Mouse (Mus musculus): ENCODE data around the gene Mcm5. TPM values are rescaled to one million over a fixed set of nuclear protein-coding genes. Genes with fewer than 3 reads are reported as not detected.

Mcm5 gene
- 8.7 and 22.0 TPM in 2 replicates for polyA plus RNA-seq (2012; rRNA removed)

DNA sequence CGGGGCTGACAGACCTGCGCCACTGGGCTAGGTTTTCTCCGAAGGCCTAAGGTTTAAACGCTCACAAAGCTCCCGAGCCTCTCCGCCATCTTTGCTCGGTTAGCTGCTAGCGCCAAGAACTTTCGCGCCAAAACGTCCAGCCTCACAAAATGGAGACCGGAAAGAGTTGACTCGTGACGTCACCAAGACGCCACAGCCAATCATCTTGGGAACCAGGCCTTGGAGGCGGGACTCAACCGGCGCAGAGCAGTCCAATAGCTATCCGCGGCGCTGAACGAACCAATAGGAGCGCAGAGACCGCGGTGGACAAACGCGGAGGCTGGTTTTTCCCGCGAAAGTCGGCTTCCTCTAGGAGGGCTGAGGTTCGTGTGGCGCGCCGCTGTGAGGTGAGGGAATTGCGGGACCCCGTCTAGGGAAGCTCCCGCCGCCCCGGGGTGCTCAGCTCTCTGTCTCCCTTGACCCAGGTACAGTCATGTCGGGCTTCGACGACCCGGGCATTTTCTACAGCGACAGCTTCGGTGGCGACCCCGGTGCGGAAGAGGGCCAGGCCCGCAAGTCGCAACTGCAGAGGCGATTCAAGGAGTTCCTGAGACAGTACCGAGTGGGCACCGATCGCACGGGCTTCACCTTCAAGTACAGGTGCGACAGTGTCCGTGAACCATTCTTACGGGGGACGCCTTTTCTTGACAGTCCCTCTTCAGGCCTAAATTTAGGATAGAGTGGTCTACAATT, at the start of gene Mcm5:
TSS of gene Mcm5 (plus strand) at position 334 of the 732 bp plus-strand sequence.
- 0 out of 2 replicates have a peak, but pooled peaks have one; percentile 10 for TF ChIP-seq CTCF (IDR thresholded peaks at IDR 0.05; ENCODE audit: extremely low read depth, insufficient read length, insufficient replicate concordance, low read depth, low read length)
- TF ChIP-seq POLR2A (IDR thresholded peaks at IDR 0.05; ENCODE audit: low read depth, low read length): peak; percentile 43; the same call in 1 of the 2 replicates
- Histone ChIP-seq H3K36me3 (ENCODE audit: control insufficient read depth, insufficient read depth, low read length) (peaks cover 8% of the 10 kb centered on the region; the same call in 1 of the 2 replicates), H3K27me3 (ENCODE audit: control insufficient read depth, insufficient read depth, low read length) (no peaks in the 10 kb centered on the region), H3K27ac (ENCODE audit: insufficient read depth, low read depth, low read length) (peak within 1 kb of the TSS; percentile 62), H3K4me1 (ENCODE audit: control insufficient read depth, insufficient read depth, insufficient read length, low read length) (peaks cover 5% of the 10 kb centered on the region), H3K4me3 (ENCODE audit: low read depth, low read length) (peak within 1 kb of the TSS; percentile 82)
- WGBS: under 1% methylated on average over 59 of the region's 59 CpGs

DNA sequence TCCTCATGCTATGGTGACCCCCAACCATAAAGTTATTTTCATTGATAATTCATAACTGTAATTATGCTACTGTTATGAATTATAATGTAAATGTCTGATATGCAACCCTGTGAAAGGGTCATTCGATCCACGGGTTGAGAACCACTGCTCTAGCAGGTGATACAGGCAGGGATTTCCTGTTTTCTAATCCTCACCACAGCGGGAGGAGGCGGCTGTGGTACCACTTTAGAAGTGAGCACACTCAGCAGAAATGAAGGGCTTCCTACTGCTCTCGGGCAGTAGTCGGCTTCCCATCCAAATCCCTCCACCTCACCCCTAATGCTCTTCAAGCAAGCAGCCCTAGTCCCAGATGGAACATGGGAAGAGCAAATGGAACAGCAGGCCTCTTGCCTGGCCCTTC, 49.3 kb upstream of the Mcm5 start:
- H3K4me3 ChIP-seq (ENCODE audit: low read depth, low read length): no peak overlapping the region
- no peak overlapping the region for H3K27ac ChIP-seq (ENCODE audit: insufficient read depth, low read depth, low read length)
- TF ChIP-seq CTCF (IDR thresholded peaks at IDR 0.05; ENCODE audit: extremely low read depth, insufficient read length, insufficient replicate concordance, low read depth, low read length): no peak
- H3K27me3 ChIP-seq (ENCODE audit: control insufficient read depth, insufficient read depth, low read length): no peaks in the 10 kb centered on the region
- peaks cover 13% of the 10 kb centered on the region for H3K36me3 ChIP-seq (ENCODE audit: control insufficient read depth, insufficient read depth, low read length)
- H3K4me1 ChIP-seq (ENCODE audit: control insufficient read depth, insufficient read depth, insufficient read length, low read length): no peaks in the 10 kb centered on the region
- 83% methylated on average over 6 of the region's 6 CpGs for WGBS

DNA sequence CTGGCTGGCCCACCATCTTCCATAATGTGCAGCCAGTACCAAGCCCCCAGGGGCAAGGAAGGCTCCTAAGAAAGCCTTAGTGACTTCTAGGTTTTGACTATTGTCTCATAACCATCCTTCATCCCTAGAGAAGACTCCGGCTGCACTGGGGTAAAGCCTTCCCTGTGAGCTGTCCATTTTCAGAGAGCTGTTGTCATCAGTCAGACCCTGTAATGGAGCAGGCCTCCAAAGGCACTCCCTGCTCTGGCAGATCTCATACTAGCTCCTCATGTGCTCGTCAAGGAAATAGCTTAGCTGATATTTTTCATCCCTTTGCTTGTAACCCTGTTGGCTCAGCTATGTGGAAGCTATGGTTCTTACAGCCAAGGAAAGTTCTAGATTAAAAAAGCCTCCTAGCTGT, 48.6 kb upstream of the Mcm5 start:
- Histone ChIP-seq H3K4me3 (ENCODE audit: low read depth, low read length) (no peak overlapping the region), H3K27ac (ENCODE audit: insufficient read depth, low read depth, low read length) (no peak overlapping the region), H3K36me3 (ENCODE audit: control insufficient read depth, insufficient read depth, low read length) (peaks cover 15% of the 10 kb centered on the region), H3K27me3 (ENCODE audit: control insufficient read depth, insufficient read depth, low read length) (no peaks in the 10 kb centered on the region), H3K4me1 (ENCODE audit: control insufficient read depth, insufficient read depth, insufficient read length, low read length) (no peaks in the 10 kb centered on the region)
- TF ChIP-seq POLR2A (IDR thresholded peaks at IDR 0.05; ENCODE audit: low read depth, low read length): no peak
- 79% methylated on average over 2 of the region's 2 CpGs for WGBS

DNA sequence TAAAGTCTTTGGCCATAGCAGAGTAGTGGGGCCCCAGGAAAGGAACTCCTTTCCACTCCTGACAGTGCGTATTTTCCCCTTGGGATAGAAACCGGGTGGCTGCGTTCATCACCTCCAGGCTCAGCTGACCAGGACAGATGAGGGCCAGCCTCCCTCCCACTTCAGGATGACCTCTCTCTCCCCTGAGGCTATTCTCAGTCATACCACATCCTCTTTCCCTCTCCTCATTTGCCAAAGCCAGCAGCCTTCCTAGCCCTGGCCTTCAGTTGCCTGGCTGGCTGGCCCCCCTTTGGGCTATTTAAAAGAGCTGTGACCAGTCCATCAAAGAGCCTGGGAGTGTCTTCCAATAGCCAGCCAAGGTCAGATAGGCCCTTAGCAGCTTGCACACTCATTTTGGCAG, 46.1 kb upstream of the Mcm5 start:
- Histone ChIP-seq H3K36me3 (ENCODE audit: control insufficient read depth, insufficient read depth, low read length) (peaks cover 13% of the 10 kb centered on the region), H3K4me1 (ENCODE audit: control insufficient read depth, insufficient read depth, insufficient read length, low read length) (no peaks in the 10 kb centered on the region), H3K27ac (ENCODE audit: insufficient read depth, low read depth, low read length) (no peak overlapping the region), H3K27me3 (ENCODE audit: control insufficient read depth, insufficient read depth, low read length) (no peaks in the 10 kb centered on the region), H3K4me3 (ENCODE audit: low read depth, low read length) (no peak overlapping the region)
- WGBS: 83% methylated on average over 3 of the region's 3 CpGs
- no peak for TF ChIP-seq POLR2A (IDR thresholded peaks at IDR 0.05; ENCODE audit: low read depth, low read length)
- no peak for TF ChIP-seq CTCF (IDR thresholded peaks at IDR 0.05; ENCODE audit: extremely low read depth, insufficient read length, insufficient replicate concordance, low read depth, low read length)

DNA sequence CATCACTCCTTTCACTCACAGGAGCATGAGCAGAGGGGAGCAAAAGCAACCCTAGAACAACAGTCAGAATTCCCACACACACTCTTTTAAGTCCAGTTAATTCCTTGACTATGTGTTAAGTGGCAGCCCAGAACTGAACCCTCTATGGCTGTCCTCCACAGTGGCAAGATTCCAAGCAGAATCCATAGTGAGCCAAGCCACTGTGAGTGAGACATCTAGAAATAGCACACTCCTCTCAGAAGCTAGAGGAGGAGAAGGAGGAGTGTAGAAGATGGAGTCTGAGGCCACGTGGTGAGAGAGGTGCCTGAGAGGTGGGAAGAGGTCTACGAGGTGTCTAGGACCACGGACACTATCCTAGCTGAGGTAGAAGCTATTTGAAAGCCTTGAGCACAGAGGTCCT, 44.6 kb upstream of the Mcm5 start:
- 89% methylated on average over 3 of the region's 3 CpGs for WGBS
- H3K4me1 ChIP-seq (ENCODE audit: control insufficient read depth, insufficient read depth, insufficient read length, low read length): no peaks in the 10 kb centered on the region
- no peaks in the 10 kb centered on the region for H3K27me3 ChIP-seq (ENCODE audit: control insufficient read depth, insufficient read depth, low read length)
- no peak overlapping the region for H3K4me3 ChIP-seq (ENCODE audit: low read depth, low read length)
- TF ChIP-seq CTCF (IDR thresholded peaks at IDR 0.05; ENCODE audit: extremely low read depth, insufficient read length, insufficient replicate concordance, low read depth, low read length) (no peak), POLR2A (IDR thresholded peaks at IDR 0.05; ENCODE audit: low read depth, low read length) (no peak)
- peaks cover 13% of the 10 kb centered on the region for H3K36me3 ChIP-seq (ENCODE audit: control insufficient read depth, insufficient read depth, low read length)
- no peak overlapping the region for H3K27ac ChIP-seq (ENCODE audit: insufficient read depth, low read depth, low read length)

DNA sequence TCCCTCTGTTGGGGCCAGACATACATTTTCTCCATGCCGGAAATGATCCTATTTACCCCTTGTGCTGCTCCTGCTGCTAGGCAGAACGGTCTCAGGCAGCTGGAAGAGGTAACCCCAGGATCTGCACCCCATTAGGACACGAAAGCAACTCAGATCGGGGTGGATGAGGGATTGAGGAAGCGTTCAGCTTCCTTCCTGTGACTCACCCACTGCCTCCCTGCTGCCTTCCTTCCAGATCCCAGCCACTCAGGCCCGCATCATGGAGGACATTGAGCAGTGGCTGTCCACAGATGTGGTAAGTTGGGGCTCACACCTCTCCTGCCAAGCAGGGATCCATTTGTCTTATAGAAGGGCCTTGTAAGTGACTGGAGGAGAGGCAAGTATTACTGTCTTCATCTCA, 42.1 kb upstream of the Mcm5 start:
- no peak overlapping the region for H3K4me3 ChIP-seq (ENCODE audit: low read depth, low read length)
- no peak overlapping the region for H3K27ac ChIP-seq (ENCODE audit: insufficient read depth, low read depth, low read length)
- WGBS: 73% methylated on average over 6 of the region's 6 CpGs
- no peaks in the 10 kb centered on the region for H3K27me3 ChIP-seq (ENCODE audit: control insufficient read depth, insufficient read depth, low read length)
- TF ChIP-seq CTCF (IDR thresholded peaks at IDR 0.05; ENCODE audit: extremely low read depth, insufficient read length, insufficient replicate concordance, low read depth, low read length): no peak
- no peak for TF ChIP-seq POLR2A (IDR thresholded peaks at IDR 0.05; ENCODE audit: low read depth, low read length)
- H3K36me3 ChIP-seq (ENCODE audit: control insufficient read depth, insufficient read depth, low read length): peaks cover 13% of the 10 kb centered on the region
- H3K4me1 ChIP-seq (ENCODE audit: control insufficient read depth, insufficient read depth, insufficient read length, low read length): no peaks in the 10 kb centered on the region; the same call in 1 of the 2 replicates

DNA sequence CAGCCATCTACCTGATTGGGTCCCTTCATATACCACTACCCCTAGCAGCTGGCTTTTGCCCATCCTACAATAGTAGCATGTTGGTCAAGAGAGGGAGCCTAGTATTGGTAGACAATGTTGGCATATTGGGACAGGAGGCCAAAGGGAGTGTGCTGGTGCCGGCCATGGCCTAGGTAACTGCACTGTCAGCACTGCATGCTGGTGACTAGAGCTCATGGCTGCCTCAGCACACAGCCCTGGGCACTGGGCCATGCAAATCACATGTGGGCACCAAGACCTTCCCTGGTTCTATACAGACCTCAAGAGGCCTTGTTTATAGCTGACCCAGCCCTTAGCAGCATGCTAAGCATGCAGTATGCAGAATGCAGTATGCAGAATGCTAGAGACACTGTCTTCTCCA, 39.1 kb upstream of the Mcm5 start:
- no peak overlapping the region for H3K4me3 ChIP-seq (ENCODE audit: low read depth, low read length)
- H3K4me1 ChIP-seq (ENCODE audit: control insufficient read depth, insufficient read depth, insufficient read length, low read length): no peaks in the 10 kb centered on the region; the same call in 1 of the 2 replicates
- TF ChIP-seq CTCF (IDR thresholded peaks at IDR 0.05; ENCODE audit: extremely low read depth, insufficient read length, insufficient replicate concordance, low read depth, low read length) (no peak), POLR2A (IDR thresholded peaks at IDR 0.05; ENCODE audit: low read depth, low read length) (no peak)
- H3K36me3 ChIP-seq (ENCODE audit: control insufficient read depth, insufficient read depth, low read length): peaks cover 7% of the 10 kb centered on the region; the same call in 1 of the 2 replicates
- H3K27ac ChIP-seq (ENCODE audit: insufficient read depth, low read depth, low read length): no peak overlapping the region
- 82% methylated on average over 1 of the region's 1 CpGs for WGBS
- H3K27me3 ChIP-seq (ENCODE audit: control insufficient read depth, insufficient read depth, low read length): no peaks in the 10 kb centered on the region
